Mouse (Mus musculus) kidney, embryonic 14.5 days (tissue): Measurements from ENCODE around the gene Ptprm. TPM values are rescaled to one million over a fixed set of nuclear protein-coding genes. Genes with fewer than 3 reads are reported as not detected.

Experiments
- ATAC-seq: fragments of 200-750 bp; cut with Nextera tagmentation; 2 replicates; pipeline ENCODE4 v1.8.0; 2017; ENCODE audit warnings: moderate number of reproducible peaks, mild to moderate bottlenecking, moderate TSS enrichment, moderate library complexity; ENCODE audit not compliant: low FRiP score, low TSS enrichment
- H3K27ac ChIP-seq: fragments of 300-500 bp; sonication (generic); 2 replicates; pipeline ENCODE4 v1.5.1; 2014; ENCODE audit warnings: low read depth, mild to moderate bottlenecking, low read length, moderate library complexity, mixed read lengths
- H3K27me3 ChIP-seq: fragments of 300-500 bp; sonication (generic); 2 replicates; pipeline ENCODE4 v1.6.1; 2014; ENCODE audit warnings: mild to moderate bottlenecking, low read length; ENCODE audit not compliant: control insufficient read depth, insufficient read depth
- H3K36me3 ChIP-seq: fragments of 300-500 bp; sonication (generic); 2 replicates; pipeline ENCODE4 v1.6.1; 2014; ENCODE audit warnings: low read length, mixed read lengths; ENCODE audit not compliant: control insufficient read depth, insufficient read depth
- H3K4me1 ChIP-seq: fragments of 300-500 bp; sonication (generic); 2 replicates; pipeline ENCODE4 v1.6.1; 2014; ENCODE audit warnings: low read length, mixed read lengths; ENCODE audit not compliant: control insufficient read depth, insufficient read depth
- H3K4me2 ChIP-seq: fragments of 300-500 bp; sonication (generic); replicated peaks from 2 replicates; pipeline ENCODE4 v1.6.1; 2014; ENCODE audit warnings: low read depth, mild to moderate bottlenecking, low read length
- H3K4me3 ChIP-seq: fragments of 300-500 bp; sonication (generic); 2 replicates; pipeline ENCODE4 v1.5.1; 2014; ENCODE audit warnings: mild to moderate bottlenecking, low read length
- H3K9ac ChIP-seq: fragments of 300-500 bp; sonication (generic); 2 replicates; pipeline ENCODE4 v1.6.1; 2014; ENCODE audit warnings: low read depth, mild to moderate bottlenecking, low read length, moderate library complexity
- H3K9me3 ChIP-seq: fragments of 300-500 bp; sonication (generic); 2 replicates; pipeline ENCODE4 v1.6.1; 2016; ENCODE audit warnings: low read length; ENCODE audit not compliant: control insufficient read depth
- WGBS: fragments of 180-500 bp; shearing (Covaris S2); extraction: QIAGEN DNeasy Blood & Tissue Kit; methylation state at CpG from one replicate; pipeline ENCODE4 v1.1.7; 2014; 5-methylcytosine and 5-hydroxymethylcytosine counted together
- polyA plus RNA-seq: library from polyadenylated mRNA; unstranded; fragments of >200 nt; fragmentation: Nextera tagmentation; extraction: Ambion mirVana; gene quantifications from 2 replicates; pipeline ENCODE4 v1.2.1, GENCODE M21; 2014

The Ptprm gene
- polyA plus RNA-seq, 1 experiment from 2014 or later: 22.6 TPM

GRCm38 (mm10) chr17:66680662-66681061 lies 673.6 kb downstream of the Ptprm start:
- no peak overlapping the region for H3K9ac ChIP-seq
- H3K4me2 ChIP-seq: no peak overlapping the region
- no peaks in the 10 kb centered on the region; the same call in 1 of the 2 replicates for H3K36me3 ChIP-seq
- H3K4me3 ChIP-seq: no peak overlapping the region
- no peak overlapping the region for H3K27ac ChIP-seq
- H3K4me1 ChIP-seq: no peaks in the 10 kb centered on the region
- H3K27me3 ChIP-seq: no peaks in the 10 kb centered on the region
- no peak for ATAC-seq
- 22% methylated on average over 4 of the region's 4 CpGs for WGBS
- H3K9me3 ChIP-seq: no peaks in the 10 kb centered on the region

- H3K9ac ChIP-seq: no peak overlapping the region
- no peak overlapping the region for H3K4me3 ChIP-seq
- no peaks in the 10 kb centered on the region for H3K4me1 ChIP-seq
- 83% methylated on average over 2 of the region's 2 CpGs for WGBS
- ATAC-seq: no peak
- H3K4me2 ChIP-seq: no peak overlapping the region
- H3K9me3 ChIP-seq: no peaks in the 10 kb centered on the region
- no peak overlapping the region for H3K27ac ChIP-seq
- H3K36me3 ChIP-seq: no peaks in the 10 kb centered on the region
- H3K27me3 ChIP-seq: no peaks in the 10 kb centered on the region
Measured at GRCm38 (mm10) chr17:66674667-66675066, 679.6 kb downstream of the Ptprm start.

GRCm38 (mm10) chr17:66671715-66672230 lies 682.5 kb downstream of the Ptprm start:
- Histone ChIP-seq H3K9me3 (no peaks in the 10 kb centered on the region), H3K4me3 (no peak overlapping the region), H3K4me2 (no peak overlapping the region), H3K27me3 (no peaks in the 10 kb centered on the region), H3K27ac (no peak overlapping the region), H3K9ac (no peak overlapping the region), H3K4me1 (no peaks in the 10 kb centered on the region), H3K36me3 (no peaks in the 10 kb centered on the region)
- WGBS: 88% methylated on average over 16 of the region's 16 CpGs
- ATAC-seq: no peak

- no peak for ATAC-seq
- no peak overlapping the region for H3K4me3 ChIP-seq
- H3K4me1 ChIP-seq: no peaks in the 10 kb centered on the region
- H3K9ac ChIP-seq: no peak overlapping the region
- no peaks in the 10 kb centered on the region for H3K36me3 ChIP-seq
- WGBS: 71% methylated on average over 8 of the region's 8 CpGs
- H3K9me3 ChIP-seq: no peaks in the 10 kb centered on the region
- no peak overlapping the region for H3K27ac ChIP-seq
- H3K27me3 ChIP-seq: no peaks in the 10 kb centered on the region
- no peak overlapping the region for H3K4me2 ChIP-seq
Measured at GRCm38 (mm10) chr17:66671287-66671686, 683.0 kb downstream of the Ptprm start.

GRCm38 (mm10) chr17:66665791-66666190 lies 688.5 kb downstream of the Ptprm start:
- ATAC-seq: no peak
- WGBS: 87% methylated on average over 3 of the region's 3 CpGs
- H3K4me1 ChIP-seq: no peaks in the 10 kb centered on the region

GRCm38 (mm10) chr17:66665201-66665756 lies 689.0 kb downstream of the Ptprm start:
- H3K9ac ChIP-seq: no peak overlapping the region
- 90% methylated on average over 3 of the region's 3 CpGs for WGBS
- H3K27ac ChIP-seq: no peak overlapping the region
- no peaks in the 10 kb centered on the region for H3K27me3 ChIP-seq
- H3K4me2 ChIP-seq: no peak overlapping the region
- H3K4me3 ChIP-seq: no peak overlapping the region
- ATAC-seq: no peak
- no peaks in the 10 kb centered on the region for H3K9me3 ChIP-seq
- H3K36me3 ChIP-seq: no peaks in the 10 kb centered on the region
- H3K4me1 ChIP-seq: no peaks in the 10 kb centered on the region

More at GRCm38 (mm10) chr17:66665791-66666190, 688.5 kb downstream of the Ptprm start:
- Histone ChIP-seq H3K27ac (no peak overlapping the region), H3K9ac (no peak overlapping the region), H3K4me2 (no peak overlapping the region), H3K9me3 (no peaks in the 10 kb centered on the region), H3K4me3 (no peak overlapping the region), H3K27me3 (no peaks in the 10 kb centered on the region), H3K36me3 (no peaks in the 10 kb centered on the region)

GRCm38 (mm10) chr17:66664796-66665195 lies 689.5 kb downstream of the Ptprm start:
- no peak overlapping the region for H3K9ac ChIP-seq
- no peak overlapping the region for H3K4me2 ChIP-seq
- H3K36me3 ChIP-seq: no peaks in the 10 kb centered on the region
- H3K4me3 ChIP-seq: no peak overlapping the region
- H3K9me3 ChIP-seq: no peaks in the 10 kb centered on the region
- no peak overlapping the region for H3K27ac ChIP-seq
- no peaks in the 10 kb centered on the region for H3K27me3 ChIP-seq
- ATAC-seq: no peak
- 75% methylated on average over 10 of the region's 10 CpGs for WGBS
- no peaks in the 10 kb centered on the region for H3K4me1 ChIP-seq

GRCm38 (mm10) chr17:66659242-66659641 lies 695.0 kb downstream of the Ptprm start:
- H3K9ac ChIP-seq: no peak overlapping the region
- H3K27ac ChIP-seq: no peak overlapping the region
- H3K36me3 ChIP-seq: no peaks in the 10 kb centered on the region
- no peaks in the 10 kb centered on the region for H3K27me3 ChIP-seq
- WGBS: 37% methylated on average over 3 of the region's 3 CpGs
- no peak for ATAC-seq
- no peaks in the 10 kb centered on the region for H3K4me1 ChIP-seq
- H3K9me3 ChIP-seq: no peaks in the 10 kb centered on the region
- no peak overlapping the region for H3K4me3 ChIP-seq
- H3K4me2 ChIP-seq: no peak overlapping the region

- WGBS: 84% methylated on average over 7 of the region's 7 CpGs
- H3K36me3 ChIP-seq: no peaks in the 10 kb centered on the region
- H3K4me1 ChIP-seq: no peaks in the 10 kb centered on the region
- H3K9ac ChIP-seq: no peak overlapping the region
- H3K27me3 ChIP-seq: no peaks in the 10 kb centered on the region
- ATAC-seq: no peak
- no peak overlapping the region for H3K27ac ChIP-seq
- no peak overlapping the region for H3K4me3 ChIP-seq
- H3K9me3 ChIP-seq: no peaks in the 10 kb centered on the region
- no peak overlapping the region for H3K4me2 ChIP-seq
Measured at GRCm38 (mm10) chr17:66637951-66638722, 716.1 kb downstream of the Ptprm start.
